Mouse (Mus musculus): ENCODE results near the gene Sapcd1.

Sapcd1 gene

GRCm38 (mm10) chr17:35027277-35028068 lies at the start of gene Sapcd1:
Gene Sapcd1 (minus strand): TSS chr17:35028016.
- DNase-seq (ENCODE audit: low read depth, low spot score), result no peak

DNA sequence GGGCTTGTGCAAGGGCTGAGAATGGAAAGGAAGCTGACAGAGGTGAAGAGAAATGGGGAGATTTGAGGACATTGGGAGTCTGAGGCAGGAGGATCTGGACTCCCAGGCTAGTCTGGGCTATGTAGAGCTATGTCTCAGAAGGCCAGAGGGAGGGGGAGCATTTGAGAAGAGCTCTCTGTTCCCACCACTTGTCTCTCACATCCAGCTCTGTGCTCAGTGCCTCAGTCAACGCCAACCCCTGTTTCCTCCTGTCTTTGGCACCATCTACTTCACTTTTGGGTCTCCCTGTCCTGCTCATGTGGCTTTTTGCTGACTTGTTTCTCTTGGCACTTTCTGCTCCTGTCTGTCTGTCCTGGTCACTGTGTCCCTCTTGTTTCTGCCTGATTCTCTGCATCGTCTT lies 49.5 kb upstream of the Sapcd1 start:
- no peak for DNase-seq (ENCODE audit: low read depth, low spot score)

DNA sequence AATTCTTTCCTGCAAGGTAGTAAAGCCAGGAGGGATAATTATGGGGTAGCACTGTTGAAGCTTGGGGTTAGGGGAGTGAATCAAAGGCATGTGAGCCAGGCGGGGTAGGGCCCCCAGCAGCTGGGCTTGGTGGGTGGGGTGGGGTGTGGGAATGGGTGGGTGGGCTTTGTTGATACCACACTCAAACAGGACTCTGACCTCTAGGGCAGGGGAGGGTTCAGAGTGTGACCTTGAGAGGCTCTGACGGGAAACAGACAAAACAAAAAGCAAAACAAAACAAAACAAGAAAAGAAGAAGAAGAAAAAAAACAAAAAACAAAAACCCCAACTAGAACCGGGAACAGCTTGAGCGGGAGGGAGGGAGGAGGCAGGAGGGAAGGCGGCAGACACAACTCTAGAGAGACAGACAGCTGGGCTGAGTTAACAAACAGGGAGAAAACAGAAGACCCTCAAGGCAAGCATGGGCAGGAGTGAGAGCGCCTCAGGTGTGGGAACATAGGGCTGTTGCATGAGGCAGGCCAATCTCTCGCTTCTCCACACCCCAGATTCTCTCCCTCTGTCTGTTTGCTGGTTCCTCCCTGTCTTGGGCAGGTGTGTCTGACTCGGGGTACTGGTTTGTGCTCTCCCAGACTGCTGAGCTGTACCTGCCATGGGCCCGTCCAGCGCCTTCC lies 48.8 kb upstream of the Sapcd1 start, which contains the start of gene Ly6g6e:
TSS of gene Ly6g6e (plus strand) at position 396 of the 670 bp plus-strand sequence.
- no peak for DNase-seq (ENCODE audit: low read depth, low spot score)

DNA sequence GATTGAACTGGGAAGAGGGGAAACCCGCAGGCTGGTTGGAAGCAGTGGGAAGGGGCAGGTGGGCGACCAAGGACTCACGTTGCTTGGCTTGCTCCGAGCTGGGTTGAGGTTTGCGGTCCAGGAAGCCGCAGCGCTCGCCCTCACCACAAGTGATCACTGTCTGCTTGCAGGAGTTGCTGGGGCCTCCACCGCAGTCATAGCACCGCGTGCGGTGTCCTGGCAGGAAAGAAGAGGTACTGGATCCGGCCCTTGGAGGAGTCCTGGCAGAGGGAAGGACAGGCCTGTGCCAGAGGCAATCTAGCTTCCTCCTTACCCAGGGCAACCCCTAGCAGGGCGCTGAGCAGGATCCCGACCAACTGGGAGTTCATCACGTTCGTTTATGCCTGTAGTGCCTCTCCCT lies 46.3 kb upstream of the Sapcd1 start:
- DNase-seq (ENCODE audit: low read depth, low spot score), result no peak

- no peak for DNase-seq (ENCODE audit: low read depth, low spot score)
Measured at GRCm38 (mm10) chr17:35071454-35071853, 43.6 kb upstream of the Sapcd1 start.

- DNase-seq (ENCODE audit: low read depth, low spot score), result no peak
Measured at GRCm38 (mm10) chr17:35070556-35071229, 42.9 kb upstream of the Sapcd1 start.

DNA sequence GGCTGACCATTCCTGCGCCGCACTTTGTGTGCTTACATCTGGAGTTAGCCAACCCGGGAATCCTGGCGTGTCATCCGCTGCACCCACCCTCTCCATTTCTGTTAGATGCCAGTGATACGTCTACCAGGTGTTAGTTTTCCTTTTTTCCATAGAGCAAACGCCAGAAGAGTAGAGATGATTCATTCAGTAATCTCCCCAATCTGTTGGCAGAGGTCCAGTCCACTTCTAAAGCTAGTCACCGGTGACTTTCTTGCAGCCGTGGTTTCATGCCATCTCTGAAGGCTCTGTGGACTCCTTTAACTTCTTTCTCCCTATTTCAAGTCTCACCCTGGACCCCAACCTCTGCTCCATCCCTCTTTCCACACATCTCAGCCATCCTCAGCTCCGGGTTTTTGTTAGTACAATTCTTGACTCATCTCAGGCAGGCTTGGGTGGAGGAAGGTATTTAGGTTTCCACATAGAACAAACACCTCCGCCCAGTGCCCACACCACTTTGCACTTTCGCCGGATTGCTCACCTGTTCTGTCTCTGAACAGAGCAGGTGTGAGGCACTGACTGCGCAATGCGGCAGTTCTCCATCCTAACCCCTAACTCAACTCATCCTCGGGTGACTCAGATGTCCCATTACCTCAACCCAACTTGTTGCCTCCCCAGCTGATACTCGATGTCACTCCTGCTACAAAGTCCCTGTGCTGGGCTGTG lies 40.5 kb upstream of the Sapcd1 start:
- no peak for DNase-seq (ENCODE audit: low read depth, low spot score)

DNA sequence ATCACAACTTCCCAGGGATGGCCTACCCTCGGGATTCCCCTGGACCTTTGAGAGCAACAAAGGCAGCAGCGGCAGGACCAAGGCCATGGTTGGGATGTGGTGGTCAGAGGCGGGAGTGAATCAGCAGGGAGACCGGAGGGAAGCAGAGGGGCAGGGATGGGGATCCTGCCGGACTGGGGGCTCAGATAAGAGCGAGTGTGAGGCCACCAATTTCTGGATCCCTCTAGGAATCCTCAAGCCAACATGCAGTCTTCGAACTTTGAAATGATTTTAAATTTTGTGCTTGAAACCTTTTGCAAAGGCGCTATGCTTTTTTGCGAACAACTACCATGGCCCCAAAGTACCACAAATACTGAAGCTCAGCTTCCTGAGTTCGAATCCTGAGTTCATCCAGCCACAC lies 38.3 kb upstream of the Sapcd1 start, which contains the start of gene Mpig6b:
TSS of gene Mpig6b (minus strand) at position 101 of the 400 bp plus-strand sequence.
- DNase-seq (ENCODE audit: low read depth, low spot score), result no peak

DNA sequence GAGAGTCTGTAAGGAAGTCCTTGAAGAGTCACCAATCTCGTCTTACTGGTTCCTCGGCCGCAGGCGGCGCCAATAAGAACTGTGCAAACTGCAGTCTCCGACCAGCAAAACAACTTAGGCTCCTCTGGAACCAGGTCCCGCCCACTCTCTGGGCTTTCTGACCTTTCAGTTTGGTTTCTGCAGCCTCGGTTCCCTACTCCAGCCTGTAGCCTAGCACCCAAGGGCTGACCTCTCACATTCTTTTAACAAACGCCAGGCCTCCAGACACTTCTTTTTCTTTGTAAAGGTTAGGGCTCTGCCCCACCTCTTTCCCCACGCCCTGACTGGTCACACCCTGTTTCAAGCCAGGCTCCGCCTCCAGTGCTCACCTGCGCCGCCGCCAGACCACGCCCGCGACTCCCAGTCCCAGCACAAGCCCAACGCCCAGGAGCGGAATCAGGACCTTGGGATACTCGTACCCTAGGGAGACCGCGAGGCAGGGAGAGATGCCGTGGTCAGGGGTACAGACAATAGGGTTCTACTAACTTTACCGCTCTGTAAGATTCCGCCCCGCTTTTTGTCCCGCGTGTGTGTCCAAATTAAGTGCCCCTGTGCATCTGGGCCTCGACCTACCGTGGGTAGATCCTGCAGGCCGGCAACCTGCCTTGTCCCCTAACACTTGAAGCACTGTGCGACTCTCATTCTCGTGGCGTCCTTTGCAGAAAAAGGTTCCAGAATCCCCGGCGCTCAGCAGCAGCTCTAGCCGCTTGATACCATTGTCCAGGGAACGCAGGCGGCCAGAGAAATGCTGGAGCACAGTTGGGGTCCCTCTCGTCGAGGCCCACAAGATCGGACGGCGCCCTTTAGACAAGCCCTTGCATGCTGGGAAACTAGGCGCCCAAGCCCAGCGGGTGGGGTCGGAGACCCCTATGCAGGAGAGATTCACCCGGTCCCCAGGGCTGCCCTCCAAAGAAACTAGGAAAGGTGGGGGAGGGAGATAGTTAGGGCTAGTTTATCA lies 37.4 kb upstream of the Sapcd1 start, which contains the start of gene Ly6g6c:
TSS of gene Ly6g6c (plus strand) at position 438 of the 997 bp plus-strand sequence.
- DNase-seq (ENCODE audit: low read depth, low spot score), result no peak

DNA sequence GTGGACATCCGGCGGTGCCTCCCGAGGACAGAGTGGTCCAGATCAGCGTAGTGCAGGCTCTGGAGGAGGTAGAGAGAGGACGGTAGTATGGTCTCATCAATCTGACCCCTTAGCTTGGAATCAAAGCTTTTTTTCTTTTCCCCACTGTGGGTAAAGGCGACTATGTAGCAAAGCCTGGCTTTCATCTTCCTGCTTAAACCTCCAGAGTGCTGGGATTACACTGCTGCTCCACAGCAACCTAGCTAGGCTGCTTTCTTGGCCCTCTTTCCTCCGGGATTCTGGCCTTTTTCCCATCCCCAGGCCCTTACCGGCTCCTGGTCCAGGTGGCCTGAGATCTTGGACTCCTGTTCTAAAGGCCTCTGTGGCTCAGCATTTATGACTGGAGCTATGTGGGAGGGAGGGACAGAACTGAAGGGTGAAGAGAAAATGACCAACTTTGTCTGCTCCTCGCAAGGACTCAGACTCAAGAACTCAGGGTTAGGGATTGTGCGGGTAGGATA lies 36.6 kb upstream of the Sapcd1 start:
- DNase-seq (ENCODE audit: low read depth, low spot score), result no peak

DNA sequence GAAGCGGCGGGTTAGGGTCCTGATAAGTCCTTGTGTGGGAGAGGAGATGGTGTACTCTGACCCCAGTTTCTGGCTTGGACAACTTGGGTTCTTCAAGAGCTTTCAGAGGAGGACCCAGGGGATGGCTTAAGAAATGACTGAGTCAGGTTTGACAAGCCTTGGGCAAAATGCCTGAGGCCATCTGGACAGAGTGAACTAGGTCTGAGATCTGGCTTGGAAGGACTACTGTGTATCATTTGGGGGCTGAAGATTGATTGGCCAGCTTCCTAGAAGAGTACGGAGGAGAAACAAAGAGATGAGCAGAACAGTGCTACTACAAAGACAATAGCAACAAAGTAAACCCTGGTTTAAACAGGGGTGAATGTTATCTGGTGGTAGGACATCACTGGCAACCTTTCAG lies 35.6 kb upstream of the Sapcd1 start:
- no peak for DNase-seq (ENCODE audit: low read depth, low spot score)

- DNase-seq (ENCODE audit: low read depth, low spot score), result no peak
Measured at GRCm38 (mm10) chr17:35061299-35061698, 33.5 kb upstream of the Sapcd1 start.

DNA sequence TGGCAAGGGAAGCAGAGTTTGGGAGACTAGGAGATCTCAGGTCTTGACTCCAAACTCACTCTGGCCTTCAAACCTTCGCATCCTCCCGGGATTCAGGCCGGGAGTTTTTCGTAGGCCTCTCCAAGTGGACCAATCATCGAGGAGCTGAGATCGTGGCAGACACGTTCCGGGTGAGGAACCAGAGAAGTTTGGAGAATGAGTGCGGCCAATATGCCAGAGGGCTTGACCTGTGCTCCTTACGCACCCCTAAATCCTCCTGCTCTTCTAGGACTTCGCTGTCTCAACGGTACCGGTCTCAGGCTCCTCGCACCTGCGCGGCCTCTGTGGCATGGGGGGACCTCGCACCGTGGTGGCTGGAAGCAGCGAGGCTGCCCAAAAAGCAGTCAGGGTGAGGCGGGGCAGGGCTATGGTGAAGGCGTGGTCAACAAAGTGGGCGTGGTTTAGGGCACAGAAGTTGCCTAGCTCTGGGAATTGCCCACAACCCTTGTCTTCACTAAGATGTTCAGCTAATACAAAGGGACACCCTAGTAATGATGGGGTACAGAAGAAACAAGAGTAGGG lies 33.0 kb upstream of the Sapcd1 start:
- DNase-seq (ENCODE audit: low read depth, low spot score), result no peak

GRCm38 (mm10) chr17:35060071-35060470 lies 32.3 kb upstream of the Sapcd1 start:
- DNase-seq (ENCODE audit: low read depth, low spot score), result no peak

DNA sequence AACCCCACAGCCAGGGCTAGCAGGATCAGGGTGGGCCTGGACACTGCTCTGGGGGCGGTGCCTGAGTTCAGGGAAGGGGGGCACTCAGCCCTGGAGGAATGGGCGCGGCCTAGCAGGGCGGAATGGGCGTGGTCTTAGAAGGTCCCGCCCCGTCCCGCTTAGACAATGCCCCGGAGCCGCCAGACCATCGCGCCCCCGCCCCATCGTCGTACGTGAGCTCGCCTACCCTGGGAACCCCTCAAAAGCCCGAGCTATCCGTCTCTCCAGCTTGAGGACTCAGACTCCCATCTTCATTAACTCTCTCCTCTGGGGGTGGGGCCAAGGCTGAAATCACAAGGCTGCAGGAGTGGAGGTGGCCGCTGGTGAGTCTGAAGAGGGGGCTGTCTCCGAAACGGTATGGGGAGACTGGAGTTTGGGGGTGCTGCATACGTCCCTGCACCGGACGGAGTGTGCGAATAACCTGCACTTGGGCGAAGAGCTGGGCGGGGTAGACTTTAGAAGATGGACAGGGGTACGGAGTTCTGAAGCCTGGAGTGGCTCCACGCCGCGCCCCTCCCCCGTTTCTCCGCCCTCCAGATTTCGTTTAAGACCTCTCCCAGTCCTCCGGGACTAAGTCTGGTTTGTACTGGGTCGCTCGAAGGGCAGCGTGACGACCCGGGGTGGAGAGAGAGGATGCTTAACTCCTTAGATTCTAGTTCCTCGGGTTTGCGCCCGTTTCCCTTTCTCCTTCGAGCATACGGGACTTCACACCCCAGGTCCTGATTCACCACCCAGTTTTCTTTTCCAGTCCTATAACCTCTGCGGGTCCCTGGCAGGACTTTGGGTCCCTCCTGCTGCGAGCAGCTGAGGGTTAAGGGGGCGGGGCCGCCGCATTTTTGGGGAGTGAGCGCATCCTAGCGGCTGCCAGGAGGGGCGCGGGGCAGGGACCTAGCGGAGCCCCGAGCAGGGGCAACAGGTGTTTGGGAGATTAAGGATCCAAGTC lies 31.4 kb upstream of the Sapcd1 start, which contains the start of gene Ddah2:
TSS of gene Ddah2 (plus strand) at position 125 of the 982 bp plus-strand sequence.
- no peak for DNase-seq (ENCODE audit: low read depth, low spot score)

DNA sequence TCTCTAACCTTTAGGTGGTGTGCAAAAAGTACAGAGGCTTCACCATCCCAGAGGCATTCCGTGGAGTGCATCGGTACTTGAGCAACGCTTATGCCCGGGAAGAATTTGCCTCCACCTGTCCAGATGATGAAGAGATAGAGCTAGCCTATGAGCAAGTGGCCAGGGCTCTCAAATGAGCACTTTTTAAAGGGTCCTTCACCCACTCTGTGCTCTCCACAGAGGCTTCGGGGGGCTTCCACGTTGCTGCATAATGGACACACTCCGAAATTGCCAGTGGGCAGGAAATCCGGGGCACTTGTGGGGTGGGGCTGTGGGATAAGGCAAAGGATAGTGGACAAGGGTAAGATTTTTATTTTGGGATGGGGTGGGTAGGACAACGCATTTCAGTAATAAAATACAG lies 30.5 kb upstream of the Sapcd1 start:
- no peak for DNase-seq (ENCODE audit: low read depth, low spot score)

- DNase-seq (ENCODE audit: low read depth, low spot score), result no peak
Measured at GRCm38 (mm10) chr17:35057090-35057489, 29.3 kb upstream of the Sapcd1 start.

- DNase-seq (ENCODE audit: low read depth, low spot score), result no peak
Measured at GRCm38 (mm10) chr17:35055691-35056495, 28.1 kb upstream of the Sapcd1 start.
